Mouse (Mus musculus) testis, adult 10 weeks (tissue): ENCODE results near the gene Lrrc34. TPM values are rescaled to one million over a fixed set of nuclear protein-coding genes. Genes with fewer than 3 reads are reported as not detected.

Experiments
- polyA plus RNA-seq: library from polyadenylated mRNA; stranded (reverse); fragments of 350-450 nt; fragmentation: Illumina TruSeq; extraction: RNeasy Lipid Tissue Mini Kit (QIAGEN cat#74804); gene quantifications from one replicate; pipeline ENCODE4 v1.2.3, GENCODE M21; 2014; ENCODE audit warnings: low read depth, low replicate concordance

Gene Lrrc34
- polyA plus RNA-seq, result 753 TPM

GRCm38 (mm10) chr3:30647440-30648090, at the start of gene Lrrc34:
Lrrc34 (minus strand) TSS chr3:30647869.

GRCm38 (mm10) chr3:30644207-30644606, 3.5 kb downstream of the Lrrc34 start, which contains the start of gene Lrriq4:
Lrriq4 (plus strand) TSS chr3:30644507.

GRCm38 (mm10) chr3:30602065-30602739, 45.5 kb downstream of the Lrrc34 start, which contains the start of gene Mynn:
Mynn (plus strand) TSS chr3:30602065.

DNA sequence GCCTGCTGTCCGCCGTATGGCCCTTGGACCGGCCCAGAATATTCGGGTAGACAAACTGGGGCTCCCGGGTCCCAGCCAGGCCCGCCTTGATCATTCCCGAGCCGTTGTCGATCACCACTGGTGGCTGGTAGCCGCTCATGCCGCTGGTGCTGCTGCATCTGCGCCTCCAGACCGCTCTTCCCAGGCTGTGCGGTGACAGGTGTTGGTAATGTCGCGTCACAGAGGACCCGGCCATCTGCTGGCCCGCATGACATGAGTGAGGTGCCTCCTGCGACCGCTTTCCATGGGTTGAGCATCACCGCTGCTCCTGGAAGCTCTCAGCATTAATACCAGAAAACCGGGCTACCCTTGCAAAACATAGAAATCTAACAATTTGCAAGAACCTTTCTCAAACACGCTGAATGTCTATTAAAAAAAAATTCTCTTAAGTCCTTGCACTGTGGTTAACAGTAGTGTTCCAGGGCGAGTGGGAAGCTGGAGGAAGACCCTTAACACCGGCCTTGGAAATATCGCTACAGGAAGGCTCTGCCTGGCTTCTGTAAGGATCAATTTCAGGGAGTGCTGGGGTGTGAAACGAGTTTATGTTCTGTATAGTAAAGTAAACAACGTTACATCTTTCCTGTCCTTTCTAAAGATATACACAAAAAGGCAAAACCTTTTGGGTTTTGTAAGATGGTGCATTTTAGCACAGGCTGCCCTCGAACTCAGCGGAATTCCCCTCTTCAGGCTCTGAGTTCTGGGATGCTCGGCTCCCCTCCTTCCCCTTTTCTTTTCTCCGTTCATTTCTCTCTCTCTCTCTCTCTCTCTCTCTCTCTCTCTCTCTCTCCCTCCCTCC, 47.7 kb downstream of the Lrrc34 start, which contains the start of gene Actrt3:
Gene Actrt3 (minus strand): TSS at position 229 of the 835 bp plus-strand sequence.

Other genes starting within 250 kb of the Lrrc34 start
- gene Mecom, start 99.9 kb downstream of the Lrrc34 start, polyA plus RNA-seq, result 0.71 TPM
- gene Actrt3, start 47.9 kb downstream of the Lrrc34 start, polyA plus RNA-seq, result 71.5 TPM
- 20.8 TPM for gene Mynn, start 45.8 kb downstream of the Lrrc34 start, polyA plus RNA-seq
- gene Lrriq4, start 3.4 kb downstream of the Lrrc34 start, polyA plus RNA-seq, result 75.7 TPM
- gene Lrrc31, start 52.0 kb upstream of the Lrrc34 start, polyA plus RNA-seq, result not detected
- 6.0 TPM for gene Samd7, start 98.4 kb upstream of the Lrrc34 start, polyA plus RNA-seq
- gene Sec62, start 145.0 kb upstream of the Lrrc34 start, polyA plus RNA-seq, result 60.7 TPM
- gene Gpr160, start 208.1 kb upstream of the Lrrc34 start, polyA plus RNA-seq, result 242 TPM